Mouse (Mus musculus) right cerebral cortex, adult 2 months (tissue): ENCODE data around the gene AC124108.1.

Experiments
- DNase-seq, 2 experiments: peaks; one replicate each; pipeline ENCODE4 v3.0.0; 2021 to 2022; ENCODE audit warnings: low spot score in 2 of 2

Gene AC124108.1

DNA sequence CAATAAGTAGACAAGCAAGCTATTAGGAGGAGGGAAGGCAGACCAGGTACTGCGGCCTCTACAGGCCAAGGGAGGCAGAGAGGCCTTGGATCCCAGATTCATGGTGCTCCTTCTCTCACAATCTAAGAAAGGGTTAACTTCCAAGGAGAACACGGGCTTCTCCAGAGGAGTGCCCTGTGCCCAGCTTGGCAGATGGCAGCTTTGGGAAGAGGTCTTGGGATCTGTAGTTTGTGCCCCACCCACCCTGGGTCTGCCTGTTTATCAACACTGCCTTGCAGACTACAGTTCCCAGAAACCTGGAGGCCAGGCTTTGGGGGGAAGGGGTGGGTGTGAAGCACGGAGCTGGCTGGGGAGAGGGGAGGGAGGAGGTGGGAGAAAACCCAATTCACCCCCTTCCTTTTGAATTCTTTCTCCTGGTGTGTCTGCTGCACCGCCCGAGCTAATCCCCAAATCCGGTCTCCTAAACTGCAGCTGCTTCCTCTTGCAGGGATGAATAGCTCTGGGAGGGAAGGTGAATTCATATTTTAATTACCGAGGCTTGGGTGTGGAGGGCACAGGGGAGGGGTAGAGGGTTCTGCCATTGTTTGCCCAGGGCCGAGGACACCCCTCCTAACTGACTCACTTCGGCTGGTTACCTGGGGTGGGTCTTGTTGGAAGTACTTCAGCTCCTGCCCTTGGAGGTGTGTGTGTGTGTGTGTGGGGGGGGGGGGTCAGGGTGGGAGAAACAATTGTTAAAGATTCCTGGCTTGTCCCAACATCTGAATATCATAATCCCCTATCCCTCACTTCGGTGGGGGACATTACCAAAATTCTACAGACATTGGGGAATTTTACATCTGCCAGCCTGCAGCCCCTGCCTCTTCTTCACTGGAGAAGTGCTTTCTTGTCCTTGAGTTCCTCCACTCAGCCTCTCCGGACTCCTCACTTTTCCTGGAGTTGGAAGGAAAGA is 9.6 kb downstream of the AC124108.1 start:
- peak; percentile 72 to 81 for DNase-seq

DNA sequence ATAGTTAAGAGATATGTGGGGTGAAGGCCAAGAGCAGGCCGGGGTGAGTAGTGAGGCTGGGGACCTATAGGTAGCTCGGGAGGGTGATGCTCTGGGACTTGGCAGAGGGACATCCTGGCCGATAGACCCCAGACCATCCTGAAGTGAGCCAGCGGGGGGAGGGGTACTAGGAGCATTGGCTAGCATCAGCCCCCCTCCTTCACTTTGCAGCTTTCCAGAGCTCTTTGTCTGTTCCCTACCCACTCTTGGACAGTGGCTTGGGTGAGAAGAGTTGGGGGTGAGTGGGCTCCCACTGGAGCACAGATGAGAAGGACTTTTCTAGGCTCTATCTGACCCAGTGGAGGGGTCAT is 10.2 kb downstream of the AC124108.1 start:
- DNase-seq, result no peak

DNA sequence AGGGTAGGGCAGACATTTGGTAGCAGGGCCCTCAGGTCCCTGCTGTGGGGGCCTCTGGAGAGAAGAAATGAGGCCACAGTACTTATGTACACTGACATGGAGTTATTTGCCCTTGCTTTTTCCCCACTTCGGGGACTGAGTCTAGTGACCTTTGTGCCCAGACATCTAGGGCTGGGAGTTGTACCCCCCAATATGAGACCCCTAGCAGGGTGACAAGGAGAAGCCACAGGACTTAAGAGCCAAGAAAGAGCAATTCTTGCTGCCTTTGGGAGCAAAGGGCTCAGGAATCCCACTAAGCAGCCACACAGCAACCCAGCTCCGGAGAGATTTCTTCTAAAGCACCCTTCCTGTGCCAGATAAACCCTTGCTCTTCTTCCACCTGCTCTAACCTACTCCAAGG is 10.7 kb downstream of the AC124108.1 start:
- DNase-seq, result no peak

DNA sequence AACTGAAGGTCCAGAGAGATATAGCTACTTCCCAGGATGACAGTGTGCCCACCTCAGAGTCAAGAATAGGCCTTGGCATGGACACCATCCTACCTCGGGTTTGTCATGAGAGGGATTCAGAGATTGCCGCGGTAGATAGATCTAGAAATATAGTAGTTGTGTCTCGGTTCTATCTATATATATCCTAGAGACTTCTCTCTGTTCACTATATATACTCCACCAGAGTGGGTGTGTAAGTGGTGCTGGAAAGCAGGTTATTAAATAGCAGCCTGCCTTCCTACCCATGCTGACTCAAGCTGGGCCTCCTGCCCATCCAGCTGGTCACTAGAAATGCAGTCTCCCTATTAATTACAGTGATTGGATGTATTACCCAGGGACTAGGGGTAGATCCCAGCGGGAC is 11.5 kb downstream of the AC124108.1 start:
- DNase-seq, result peak in 1 of 2 experiments; percentile 72

DNA sequence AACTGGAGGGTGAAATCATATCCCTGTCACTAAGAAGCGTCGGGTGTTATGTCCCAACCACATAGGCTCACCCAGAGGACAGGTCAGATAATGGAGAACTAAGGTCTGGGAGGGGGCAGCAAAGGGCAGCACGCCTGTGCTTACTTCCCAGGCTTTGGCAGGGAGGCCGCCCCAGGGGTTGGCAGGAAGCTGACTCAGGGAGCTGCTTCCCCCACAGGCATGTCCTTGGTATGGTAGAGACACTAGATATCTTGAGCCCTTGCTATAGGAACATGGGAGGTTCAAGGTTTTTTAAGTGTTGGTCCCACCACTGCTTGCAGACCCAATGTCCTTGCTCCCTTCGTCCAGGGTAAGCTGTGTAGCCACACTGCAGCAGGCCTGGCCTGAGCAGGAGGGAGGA is 14.7 kb downstream of the AC124108.1 start:
- DNase-seq, result no peak

DNA sequence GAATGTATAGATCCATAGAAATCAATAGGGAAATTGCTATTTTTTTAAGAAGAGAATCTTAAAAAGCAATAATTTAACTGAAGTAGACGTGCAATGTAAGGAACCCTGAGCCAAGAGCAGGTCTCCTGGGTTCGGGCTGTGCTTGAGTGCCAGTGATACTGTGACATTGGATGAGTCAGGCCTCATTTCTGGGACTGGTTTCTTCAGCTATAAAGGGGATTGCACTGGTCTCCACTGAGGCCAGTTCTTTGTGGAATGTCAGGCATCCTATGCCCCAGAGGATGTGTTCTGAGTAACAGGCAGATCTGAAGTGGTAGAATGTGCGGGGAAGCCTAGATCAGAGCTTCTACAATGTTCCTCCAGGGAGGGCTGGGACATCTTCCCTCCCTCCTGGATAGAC is 15.6 kb downstream of the AC124108.1 start:
- no peak for DNase-seq

DNA sequence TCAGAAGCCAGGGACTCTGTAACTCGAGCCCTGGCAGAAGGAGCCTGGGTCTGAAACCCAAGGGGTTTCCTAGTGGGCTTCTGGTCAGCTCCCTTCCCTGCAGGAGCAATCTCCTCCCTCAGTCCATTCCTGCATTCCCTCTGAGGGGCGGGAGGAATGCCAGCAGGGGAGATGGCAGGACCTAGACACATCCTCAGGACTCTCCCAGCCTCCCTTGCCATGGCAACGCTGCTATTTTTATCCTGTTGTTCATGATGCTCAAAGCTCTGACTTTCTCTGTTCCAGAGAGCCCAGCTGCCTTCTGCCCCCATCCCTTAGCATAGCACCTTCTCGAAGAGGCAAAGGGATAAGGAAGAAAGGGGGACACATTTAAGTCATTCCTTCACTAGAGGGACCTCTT is 16.9 kb downstream of the AC124108.1 start:
- peak; percentile 68 to 72 for DNase-seq

DNA sequence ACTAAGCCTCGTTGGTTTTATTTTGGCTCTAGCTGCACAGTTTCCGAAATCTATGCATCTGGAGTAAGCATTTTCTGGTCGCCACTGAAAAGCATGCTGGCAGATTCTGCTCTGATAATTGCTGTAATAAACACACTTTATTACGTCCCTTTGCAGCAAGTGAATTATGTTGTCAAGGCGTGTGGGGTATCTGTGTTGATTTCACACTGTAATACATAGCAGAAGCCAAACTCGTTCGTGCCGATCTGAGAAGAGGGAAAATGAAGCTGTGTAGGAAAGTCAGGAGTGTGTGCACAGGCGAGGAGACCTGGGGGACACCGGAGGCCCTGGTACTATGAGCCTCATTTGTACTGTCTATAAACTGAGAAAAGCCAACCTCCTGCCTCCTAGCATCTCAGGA is 18.1 kb downstream of the AC124108.1 start:
- no peak for DNase-seq

DNA sequence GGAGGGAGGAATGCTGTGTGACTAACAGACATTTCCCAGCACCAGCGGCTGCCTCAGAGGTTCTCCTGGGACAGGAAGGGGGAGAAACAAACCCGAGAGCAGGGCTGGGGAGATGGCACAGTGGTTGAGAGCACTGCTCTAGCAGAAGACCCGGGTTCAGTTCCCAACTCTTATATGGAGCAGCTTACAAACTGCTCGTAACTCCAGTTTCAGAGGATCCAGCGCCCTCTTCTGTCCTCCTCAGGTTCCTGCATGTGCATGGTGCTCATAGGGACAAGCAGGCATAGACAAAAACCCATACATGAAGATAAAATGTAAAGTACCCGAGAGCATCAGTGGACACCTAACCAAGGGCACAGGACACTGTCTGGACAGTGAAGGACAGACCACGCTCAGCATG is 19.7 kb downstream of the AC124108.1 start:
- peak in 1 of 2 experiments; percentile 46 for DNase-seq

DNA sequence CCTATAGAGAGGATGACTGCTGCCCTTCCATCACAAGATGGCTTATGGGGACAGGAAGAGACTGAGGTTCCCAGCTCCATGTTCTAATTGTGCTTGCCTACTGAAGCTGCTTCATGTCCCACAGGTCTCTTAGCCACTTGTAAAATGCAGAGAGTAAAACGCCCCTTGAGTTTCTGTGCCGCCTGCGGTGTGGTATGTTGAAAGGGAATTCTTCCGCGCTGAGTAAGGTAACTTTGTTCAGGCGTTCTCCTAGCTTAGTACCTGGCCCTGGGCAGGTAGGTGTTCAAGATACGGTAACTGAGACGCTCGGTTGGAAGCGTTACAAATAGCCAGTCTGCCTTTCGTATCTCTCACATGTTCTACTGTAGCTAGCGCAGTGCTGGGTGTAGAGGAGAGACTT is 20.4 kb downstream of the AC124108.1 start:
- no peak for DNase-seq

DNA sequence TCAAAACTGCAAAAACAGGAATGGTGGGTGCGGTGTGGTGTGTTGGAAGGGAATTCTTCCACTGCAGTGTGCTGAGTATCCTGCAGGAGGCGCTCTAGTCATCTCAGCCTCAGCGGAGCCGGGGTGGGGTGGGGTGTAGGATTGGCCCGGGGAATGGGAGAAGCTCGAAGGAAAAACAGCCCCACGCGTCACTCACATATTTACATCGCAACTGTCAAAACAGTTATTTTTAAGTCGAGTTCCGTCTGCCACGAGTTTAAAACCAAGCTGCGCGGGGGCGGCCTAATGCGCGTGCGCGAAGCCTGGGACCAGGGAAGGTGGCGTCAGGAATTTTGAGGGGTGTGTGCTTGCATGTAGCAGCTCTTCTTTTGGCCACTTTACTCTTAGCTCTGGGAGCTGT is 21.0 kb downstream of the AC124108.1 start:
- DNase-seq, result peak; percentile 91 to 94

DNA sequence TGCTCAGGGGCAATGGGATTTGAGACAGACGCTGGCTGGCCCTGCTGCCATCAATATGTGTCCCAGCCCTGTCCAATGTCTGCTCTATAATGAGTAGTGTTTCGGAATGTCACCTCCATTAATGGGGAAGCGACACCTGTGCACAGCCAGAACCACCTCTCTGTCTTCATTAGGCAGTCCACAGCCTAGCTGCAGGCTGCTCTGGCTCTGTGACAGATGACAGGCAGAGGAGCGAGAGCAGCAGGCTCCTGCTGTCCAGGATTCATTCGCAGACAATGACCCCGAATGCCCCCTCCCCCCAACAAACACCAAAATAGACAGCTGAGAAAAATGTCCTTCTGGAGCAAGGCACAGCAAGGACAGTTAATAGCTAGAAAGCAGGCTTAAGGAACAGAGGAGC is 21.8 kb downstream of the AC124108.1 start:
- no peak for DNase-seq

DNA sequence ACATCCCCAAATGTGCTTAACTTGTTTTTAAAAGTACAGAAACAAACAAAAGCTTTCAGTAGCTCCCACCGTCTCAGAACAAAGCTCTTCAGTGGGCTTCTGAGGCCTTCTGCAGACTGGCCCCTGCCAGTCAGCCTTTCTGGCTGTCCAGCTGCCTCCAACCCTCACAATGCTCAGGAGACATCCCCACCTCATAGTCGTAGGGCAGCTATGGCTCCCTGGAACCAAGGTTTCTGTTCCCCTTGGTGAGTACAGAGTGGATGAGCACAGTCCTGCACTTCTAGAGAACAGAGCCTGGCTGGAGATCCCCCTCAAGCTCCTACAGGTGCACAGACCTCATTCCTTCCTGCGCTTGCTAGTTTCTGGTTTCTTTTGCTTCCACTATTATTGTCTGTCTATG is 25.0 kb downstream of the AC124108.1 start:
- no peak for DNase-seq

DNA sequence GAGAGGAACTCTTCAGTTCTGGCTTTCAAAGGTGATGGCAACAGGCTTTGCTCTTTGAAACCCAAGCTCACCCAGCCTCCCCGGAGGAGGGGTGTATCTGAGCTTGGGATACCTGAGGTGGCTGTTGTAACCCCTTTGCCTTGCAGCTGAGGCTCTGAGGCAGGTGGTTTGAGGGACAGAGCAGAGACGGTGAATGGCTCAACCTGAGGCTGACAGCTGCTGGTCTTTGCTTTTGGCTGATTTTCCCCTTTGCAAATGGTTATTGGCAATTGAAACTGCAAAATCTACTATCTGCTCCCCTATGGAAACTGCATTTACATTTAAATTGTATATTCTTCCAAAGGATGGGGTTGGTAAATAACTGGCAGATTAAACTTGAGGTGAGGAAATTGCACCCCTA is 30.4 kb downstream of the AC124108.1 start:
- DNase-seq, result no peak

DNA sequence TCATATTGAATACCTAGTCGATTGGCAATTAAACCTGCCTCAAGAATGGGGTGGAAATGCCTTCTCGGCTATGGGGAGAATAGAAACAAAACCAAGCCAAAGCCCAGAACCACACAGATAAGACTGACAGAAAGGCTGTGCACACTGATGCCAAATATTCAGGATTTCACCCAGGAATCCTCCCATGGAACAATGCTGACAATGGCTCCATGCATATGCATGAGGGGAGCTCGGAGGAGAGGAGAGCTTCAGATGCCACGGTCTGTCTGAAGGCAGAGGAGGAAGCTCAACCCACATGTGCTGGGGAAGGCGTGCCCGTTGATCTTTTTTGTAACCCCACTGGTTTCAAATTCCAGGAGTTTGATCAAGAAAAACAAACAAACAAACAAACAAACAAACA is 30.9 kb downstream of the AC124108.1 start:
- DNase-seq, result no peak

DNA sequence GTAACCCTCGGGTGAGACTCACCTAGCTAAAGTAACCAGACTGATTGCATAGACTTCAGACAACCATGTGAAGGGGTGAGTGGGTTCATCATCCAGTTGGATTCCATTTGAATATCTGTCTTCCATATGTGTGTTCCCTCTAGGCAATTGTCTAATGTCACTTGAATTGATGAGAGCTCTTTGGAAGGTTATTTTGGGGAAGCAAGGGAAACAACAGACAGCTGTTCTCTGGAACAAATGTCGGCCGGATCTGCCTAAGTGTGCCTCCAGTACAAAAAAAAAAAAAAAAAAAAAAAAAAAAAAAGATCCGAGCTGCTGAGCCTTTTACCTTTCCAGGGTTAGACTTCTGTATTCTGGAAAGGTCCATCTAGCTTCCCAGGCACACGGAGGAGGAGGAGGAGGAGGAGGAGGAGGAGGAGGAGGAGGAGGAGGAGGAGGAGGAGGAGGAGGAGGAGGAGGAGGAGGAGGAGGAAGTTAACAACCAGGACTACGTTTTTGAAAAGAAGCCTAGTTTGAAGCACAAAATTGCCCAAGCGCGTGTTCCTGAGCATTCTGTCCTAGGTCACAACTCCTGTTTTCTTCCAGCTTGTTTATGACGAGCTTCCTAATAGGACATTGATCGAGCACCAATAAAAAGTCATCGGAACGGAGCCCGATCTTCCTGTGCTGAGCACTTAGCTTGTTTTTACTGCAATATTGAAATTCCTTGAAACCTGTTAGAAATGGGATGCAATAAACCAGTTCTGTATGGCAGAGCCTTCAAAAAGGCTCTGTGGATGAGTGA is 35.2 kb downstream of the AC124108.1 start:
- DNase-seq, result no peak

DNA sequence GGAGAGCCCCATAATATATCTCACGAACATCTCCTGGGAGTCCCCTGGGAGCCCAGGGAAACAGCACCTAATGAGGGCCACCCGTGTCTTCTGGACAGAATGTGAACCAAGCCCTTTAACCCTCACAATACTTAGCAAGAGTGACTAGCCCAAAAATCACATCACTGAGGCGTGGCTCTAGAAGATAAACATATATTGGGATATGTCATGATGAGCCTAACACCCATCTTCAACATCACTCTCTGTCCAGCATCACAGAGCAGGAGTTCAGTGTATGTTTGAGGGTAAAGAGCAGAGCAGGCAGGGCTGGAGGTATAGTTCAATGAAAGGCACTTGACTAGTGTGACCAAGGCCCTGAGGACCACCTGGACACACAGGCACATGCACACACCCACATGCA is 38.4 kb downstream of the AC124108.1 start, which contains the start of gene Gm10188:
TSS of gene Gm10188 (minus strand) at position 101 of the 400 bp plus-strand sequence.
- no peak for DNase-seq

DNA sequence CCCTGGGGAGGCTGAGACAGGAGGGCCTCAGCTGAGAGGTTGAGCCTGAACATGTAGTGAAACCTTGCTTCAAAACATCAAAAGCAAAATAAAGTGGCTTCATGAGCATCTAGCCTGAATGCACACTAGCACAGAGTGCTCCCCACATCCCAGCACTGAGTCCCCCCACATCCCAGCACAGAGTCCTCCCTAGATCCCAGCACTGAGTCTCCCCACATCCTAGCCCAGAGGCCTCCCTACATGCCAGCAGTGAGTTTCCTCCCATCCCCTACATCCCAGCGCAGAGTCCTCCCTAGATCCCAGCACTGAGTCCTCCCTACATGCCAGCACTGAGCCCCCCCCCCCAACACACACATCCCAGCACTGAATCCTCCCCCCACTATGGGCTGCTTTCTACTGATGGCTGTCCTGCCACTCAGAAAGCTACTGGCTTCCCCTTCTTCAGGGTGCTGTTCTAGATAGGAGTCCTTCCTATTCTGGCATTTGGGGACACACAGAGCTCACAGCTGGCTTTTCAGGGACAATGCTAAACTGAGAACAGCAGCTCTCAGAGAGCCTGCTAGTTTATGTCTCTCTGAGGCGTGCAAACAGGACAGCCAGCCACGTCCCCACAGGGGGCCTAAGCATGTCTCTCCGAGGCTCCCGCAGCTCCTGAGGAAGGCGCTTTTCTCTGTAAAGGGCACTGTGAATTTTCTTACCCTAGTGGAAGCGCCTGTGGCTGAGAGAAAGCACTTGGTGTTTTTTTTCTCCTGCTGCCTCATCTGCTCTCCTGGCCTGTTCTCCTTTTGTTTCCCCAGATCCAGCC is 40.4 kb downstream of the AC124108.1 start:
- no peak for DNase-seq

DNA sequence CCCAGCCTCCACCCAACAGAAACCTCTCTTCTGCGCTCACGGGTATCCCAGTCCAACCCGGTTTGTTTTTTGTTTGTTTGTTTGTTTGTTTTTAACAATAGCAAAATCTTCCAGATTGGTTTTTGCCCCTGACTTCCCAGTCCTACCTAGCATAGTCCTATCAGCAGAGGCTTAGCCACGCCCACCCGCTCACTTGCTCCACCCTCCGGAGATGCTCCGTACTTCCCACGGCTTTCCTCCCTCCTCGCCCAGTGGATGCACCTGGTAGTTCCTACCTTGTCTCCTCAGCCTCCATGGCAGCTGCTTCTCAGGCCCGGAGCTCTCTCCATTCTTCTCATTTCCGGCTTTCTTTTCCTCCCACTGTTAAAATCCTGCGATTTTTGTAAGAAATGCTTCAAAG is 42.3 kb downstream of the AC124108.1 start:
- no peak for DNase-seq

DNA sequence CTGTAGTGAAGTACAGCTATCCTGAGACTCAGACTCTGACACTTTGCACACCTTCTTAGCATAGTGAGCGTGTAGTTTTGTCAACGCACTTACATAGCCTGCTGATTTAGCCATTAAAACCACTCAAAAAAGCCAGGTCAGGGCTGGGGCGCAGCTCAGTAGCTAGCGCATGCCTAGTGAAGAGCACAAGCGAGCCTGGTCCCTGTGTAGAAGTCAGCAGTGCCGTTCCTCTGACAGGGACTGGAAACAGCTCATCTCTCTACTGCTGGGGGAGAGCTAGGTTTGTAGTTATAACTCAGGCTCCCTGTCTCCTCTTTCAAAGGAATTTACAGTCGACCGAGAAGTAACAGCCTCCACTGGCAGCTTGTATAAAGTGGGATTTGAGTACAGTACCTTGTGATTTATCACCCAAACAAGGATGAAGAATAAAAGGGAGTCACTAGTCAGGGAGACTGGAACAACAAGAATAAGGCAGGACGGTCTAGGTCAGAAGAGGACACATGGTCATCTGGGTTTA is 43.6 kb downstream of the AC124108.1 start:
- no peak for DNase-seq

DNA sequence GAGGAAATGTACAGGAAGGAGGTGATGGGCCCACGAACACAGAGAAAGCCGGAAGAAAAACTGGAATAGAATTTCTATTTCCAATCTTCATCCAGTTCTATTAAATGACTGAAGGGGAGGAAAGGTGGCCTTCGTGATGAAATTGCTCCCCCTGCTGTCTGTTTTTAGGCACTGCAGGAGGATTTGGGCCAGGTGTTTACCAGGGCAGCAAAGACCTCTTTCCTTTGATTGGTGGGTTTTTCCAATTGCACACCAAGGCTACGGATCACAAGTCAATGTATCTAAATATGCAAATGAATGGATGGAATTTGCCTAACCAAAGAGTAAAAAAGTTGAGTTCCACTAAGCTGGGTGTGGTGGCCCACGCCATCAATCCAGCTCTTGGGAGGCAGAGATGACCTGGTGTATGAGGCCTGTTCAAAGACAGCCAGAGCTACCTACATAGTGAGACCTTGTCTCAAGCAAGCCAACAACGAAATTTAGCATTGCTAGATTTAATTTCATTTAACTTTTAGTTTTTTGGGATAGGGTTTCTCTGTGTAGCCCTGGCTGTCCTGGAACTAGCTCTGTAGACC is 46.4 kb downstream of the AC124108.1 start:
- DNase-seq, result peak; percentile 72 to 79
